Mouse (Mus musculus) myocyte (in vitro differentiated cells): ENCODE measurements around the gene Adgra1.

Experiments used
- CEBPB ChIP-seq: IDR thresholded peaks from 2 replicates; pipeline ENCODE4 v1.6.1; 2011; ENCODE audit warnings: mild to moderate bottlenecking, moderate library complexity; ENCODE audit not compliant: poor library complexity, insufficient read depth, severe bottlenecking
- MAX ChIP-seq: IDR thresholded peaks from one replicate; pipeline ENCODE4 v1.6.1; 2011; ENCODE audit warnings: low read depth, mild to moderate bottlenecking, control low read depth
- MYOD1 ChIP-seq, 3 experiments: IDR thresholded peaks; one replicate each; pipeline ENCODE4 v1.6.1; 2011; ENCODE audit warnings: control low read depth in 2 of 3, low read depth in 2 of 3, mild to moderate bottlenecking in 2 of 3, moderate library complexity in 1 of 3; ENCODE audit not compliant: insufficient read length in 2 of 3, control insufficient read depth in 1 of 3
- POLR2A ChIP-seq: IDR thresholded peaks from one replicate; pipeline ENCODE4 v1.6.1; 2011; ENCODE audit warnings: low read depth, mild to moderate bottlenecking, control low read depth, moderate library complexity; ENCODE audit not compliant: insufficient read length
- POLR2AphosphoS2 ChIP-seq: IDR thresholded peaks from one replicate; pipeline ENCODE4 v1.6.1; 2011; ENCODE audit warnings: low read depth, control low read depth; ENCODE audit not compliant: insufficient read length
- TCF12 ChIP-seq: IDR thresholded peaks from one replicate; pipeline ENCODE4 v1.6.1; 2011; ENCODE audit warnings: mild to moderate bottlenecking, control low read depth; ENCODE audit not compliant: poor library complexity, insufficient read depth, severe bottlenecking
- TCF3 ChIP-seq: IDR thresholded peaks from one replicate; pipeline ENCODE4 v1.6.1; 2011; ENCODE audit warnings: low read depth, control low read depth; ENCODE audit not compliant: insufficient read length
- USF1 ChIP-seq: IDR thresholded peaks from one replicate; pipeline ENCODE4 v1.6.1; 2011; ENCODE audit warnings: low read depth, mild to moderate bottlenecking, control low read depth, moderate library complexity

GRCm38 (mm10) chr7:139795004-139795605 lies 38.9 kb upstream of the Adgra1 start:
- TF ChIP-seq USF1 (no peak), POLR2A (no peak), MAX (no peak), CEBPB (no peak), TCF12 (no peak), TCF3 (no peak), POLR2AphosphoS2 (no peak), MYOD1 (IDR thresholded peaks at IDR 0.05; ENCODE audit: control insufficient read depth in 1 of 3, insufficient read length in 2 of 3, low read depth in 2 of 3) (no peak)
